8 mouse cellular contexts compared by ENCODE assay signal in genomic region chr5:36835933-36836332, GRCm38 (mm10). TPM values are rescaled to one million over a fixed set of nuclear protein-coding genes. Genes with fewer than 3 reads are reported as not detected.
DNase-seq lines count a peak whose midpoint lies in the region; ATAC-seq and TF ChIP-seq lines count a peak whose summit lies in the region.

No protein-coding gene starts in this region.

- H3K9me3 ChIP-seq in ES-Bruce4 (replicated peaks; ENCODE audit: control insufficient read depth, insufficient read depth, low read length, poor library complexity, severe bottlenecking), result no peaks in the 10 kb centered on the region
- H3K9me3 ChIP-seq in forebrain, embryonic 15.5 days, result no peaks in the 10 kb centered on the region

- WGBS in forebrain, embryonic 15.5 days, result 4% methylated on average over 6 of the region's 6 CpGs

- no peaks in the 10 kb centered on the region for H3K4me1 ChIP-seq in ES-Bruce4 (ENCODE audit: control insufficient read depth, insufficient read depth, low read length)
- H3K4me1 ChIP-seq in forebrain, embryonic 15.5 days, result peaks cover 7% of the 10 kb centered on the region

- no peaks in the 10 kb centered on the region for H3K36me3 ChIP-seq in ES-Bruce4 (ENCODE audit: control insufficient read depth, insufficient read depth, low read length, poor library complexity, severe bottlenecking)
- H3K36me3 ChIP-seq in forebrain, embryonic 15.5 days, result no peaks in the 10 kb centered on the region

- H3K4me2 ChIP-seq in forebrain, embryonic 15.5 days (replicated peaks), result no peak overlapping the region

- peak; percentile 64 for DNase-seq in A20 (ENCODE audit: low read depth, low spot score)
- DNase-seq in layer of hippocampus, adult 2 months (ENCODE audit: low spot score in 2 of 2), result peak; percentile 76 to 88
- peak; percentile 57 for DNase-seq in lung, postnatal 25 days (ENCODE audit: low spot score)
- peak; percentile 83 for DNase-seq in retina, postnatal 1 day
- peak; percentile 67 for DNase-seq in urinary bladder, postnatal 14 days (ENCODE audit: low spot score)

- TF ChIP-seq POLR2A in ES-Bruce4 (IDR thresholded peaks at IDR 0.05; ENCODE audit: insufficient read depth, low read length), result no peak

- H3K9ac ChIP-seq in ES-Bruce4 (ENCODE audit: low read depth, poor library complexity, severe bottlenecking), result no peak overlapping the region
- H3K9ac ChIP-seq in forebrain, embryonic 15.5 days (replicated peaks), result no peak overlapping the region

- 0 out of 2 replicates have a peak, but pooled peaks have one; percentile 62 for ATAC-seq in cerebellum, adult (ENCODE audit: insufficient number of reproducible peaks, low FRiP score, low TSS enrichment)
- ATAC-seq in forebrain, embryonic 15.5 days (replicated peaks), result peak; percentile 46; the same call in 1 of the 2 replicates

- H3K27ac ChIP-seq in ES-Bruce4 (ENCODE audit: insufficient read depth, low read length), result no peak overlapping the region
- no peak overlapping the region for H3K27ac ChIP-seq in forebrain, embryonic 15.5 days (replicated peaks)
- no peak overlapping the region for H3K27ac ChIP-seq in layer of hippocampus, adult 2 months

- no peaks in the 10 kb centered on the region for H3K27me3 ChIP-seq in ES-Bruce4 (ENCODE audit: control insufficient read depth, insufficient read depth, low read length, poor library complexity, severe bottlenecking)
- no peaks in the 10 kb centered on the region for H3K27me3 ChIP-seq in forebrain, embryonic 15.5 days

- TF ChIP-seq EP300 in ES-Bruce4 (IDR thresholded peaks at IDR 0.05; ENCODE audit: insufficient read depth, low read depth, low read length), result 0 out of 2 replicates have a peak, but pooled peaks have one; percentile 15

- no peak overlapping the region for H3K4me3 ChIP-seq in ES-Bruce4 (ENCODE audit: low read depth, low read length)
- no peak overlapping the region for H3K4me3 ChIP-seq in forebrain, embryonic 15.5 days
- H3K4me3 ChIP-seq in layer of hippocampus, adult 2 months, result no peak overlapping the region

- peak; percentile 98 for TF ChIP-seq CTCF in ES-Bruce4 (IDR thresholded peaks at IDR 0.05; ENCODE audit: low read depth, low read length)
- peak; percentile 98 for TF ChIP-seq CTCF in layer of hippocampus, adult 2 months (conservative IDR thresholded peaks at IDR 0.05)

RNA-seq across cellular contexts. Expression of gene Man2b2, which starts 5.5 kb away (rescaled TPM):
- polyA plus RNA-seq in ES-Bruce4 (2011; ENCODE audit: insufficient read depth, insufficient read length, low read depth, missing spikeins), result 10.5 and 11.4 TPM in 2 replicates
- 6.9 and 7.1 TPM in 2 replicates for polyA plus RNA-seq in forebrain, embryonic 15.5 days (2015; fragmentation: Nextera tagmentation; extraction: Ambion mirVana)
- 10 to 100 TPM; 29.5 to 31.9 TPM for total RNA-seq in layer of hippocampus, adult 2 months (2021)

RNA-seq across cellular contexts. Expression of gene Ppp2r2c, which starts 32.4 kb away (rescaled TPM):
- polyA plus RNA-seq in ES-Bruce4 (2011; ENCODE audit: insufficient read depth, insufficient read length, low read depth, missing spikeins), result 14.6 and 15.9 TPM in 2 replicates
- 30.0 and 33.2 TPM in 2 replicates for polyA plus RNA-seq in forebrain, embryonic 15.5 days (2015; fragmentation: Nextera tagmentation; extraction: Ambion mirVana)
- total RNA-seq in layer of hippocampus, adult 2 months (2021), result 100 to 1,000 TPM; 375 to 387 TPM

RNA-seq across cellular contexts. Expression of gene Mrfap1, which starts 39.4 kb away (rescaled TPM):
- polyA plus RNA-seq in ES-Bruce4 (2011; ENCODE audit: insufficient read depth, insufficient read length, low read depth, missing spikeins), result 312 and 320 TPM in 2 replicates
- polyA plus RNA-seq in forebrain, embryonic 15.5 days (2015; fragmentation: Nextera tagmentation; extraction: Ambion mirVana), result 350 and 358 TPM in 2 replicates
- total RNA-seq in layer of hippocampus, adult 2 months (2021), result 100 to 1,000 TPM; 577 to 598 TPM
